Mouse (Mus musculus): Measurements from ENCODE around the gene Rogdi.

Gene Rogdi

DNA sequence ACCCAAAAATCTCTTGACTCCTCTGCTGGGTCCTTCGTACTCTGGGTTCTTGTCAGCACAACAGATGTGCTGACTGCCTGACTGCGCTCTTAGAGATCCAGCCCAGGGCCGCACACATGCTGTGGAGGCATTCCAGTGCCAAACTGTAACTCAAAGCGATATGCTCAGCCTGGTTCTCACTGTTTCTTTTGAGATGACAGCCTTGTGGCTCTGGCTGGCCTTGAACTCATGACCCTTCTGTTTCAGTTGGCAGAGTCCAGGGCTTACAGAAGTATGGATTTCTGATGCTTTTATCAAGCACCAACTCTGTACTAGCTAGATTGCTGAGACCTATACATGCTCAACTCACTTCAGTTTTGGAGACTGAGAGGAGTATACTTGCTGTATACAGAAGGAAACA lies 20.1 kb downstream of the Rogdi start:
- no peak for DNase-seq (ENCODE audit: low read depth, low spot score)

DNA sequence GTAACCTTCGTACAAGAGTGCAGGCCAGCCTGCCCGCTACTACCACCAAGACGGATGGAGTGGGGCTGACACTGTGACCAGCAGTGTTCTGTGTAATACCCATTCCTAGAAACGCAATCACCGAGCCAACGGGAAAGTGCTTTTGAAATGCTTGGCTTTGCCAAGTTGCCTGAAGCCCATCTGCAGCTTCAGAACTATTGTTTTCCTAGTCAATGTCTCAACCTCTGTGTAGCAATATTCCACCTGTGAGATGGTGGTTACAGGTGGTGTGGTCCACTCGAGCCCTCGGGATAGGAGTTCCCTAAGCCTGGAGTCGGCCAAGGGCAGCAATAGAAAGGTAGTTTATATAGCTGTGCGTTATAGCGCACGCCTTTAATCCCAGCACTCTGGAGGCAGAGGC lies 28.6 kb downstream of the Rogdi start:
- DNase-seq (ENCODE audit: low read depth, low spot score) = no peak

DNA sequence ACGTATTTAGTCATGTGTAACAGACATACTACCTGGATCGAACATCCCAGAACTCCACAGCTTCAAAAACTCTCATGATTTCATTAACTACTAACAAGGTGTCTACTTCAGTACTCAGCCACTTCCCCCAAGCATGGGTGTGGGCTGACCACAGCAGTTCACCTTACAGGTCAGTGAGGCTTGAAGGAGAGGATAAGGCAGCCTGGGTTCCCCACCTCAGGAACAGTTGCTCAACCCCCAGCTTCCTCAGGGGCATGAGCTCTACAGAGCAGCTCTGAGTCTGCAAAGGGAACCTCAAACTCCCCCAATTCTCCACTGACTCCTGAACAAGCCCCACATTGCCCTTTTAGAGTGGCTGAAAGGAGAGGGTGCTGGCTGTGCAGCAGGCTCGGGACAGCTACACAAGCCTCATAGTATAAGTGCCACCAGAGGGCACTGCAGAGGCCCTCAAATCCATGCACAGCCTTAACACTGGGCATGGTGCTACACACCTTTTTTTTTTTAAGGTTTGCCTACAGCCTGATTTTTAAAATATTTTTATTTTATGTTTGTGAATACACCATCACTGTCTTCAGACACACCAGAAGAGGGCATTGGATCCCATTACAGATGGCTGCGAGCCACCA lies 33.5 kb downstream of the Rogdi start:
- no peak for DNase-seq (ENCODE audit: low read depth, low spot score)

DNA sequence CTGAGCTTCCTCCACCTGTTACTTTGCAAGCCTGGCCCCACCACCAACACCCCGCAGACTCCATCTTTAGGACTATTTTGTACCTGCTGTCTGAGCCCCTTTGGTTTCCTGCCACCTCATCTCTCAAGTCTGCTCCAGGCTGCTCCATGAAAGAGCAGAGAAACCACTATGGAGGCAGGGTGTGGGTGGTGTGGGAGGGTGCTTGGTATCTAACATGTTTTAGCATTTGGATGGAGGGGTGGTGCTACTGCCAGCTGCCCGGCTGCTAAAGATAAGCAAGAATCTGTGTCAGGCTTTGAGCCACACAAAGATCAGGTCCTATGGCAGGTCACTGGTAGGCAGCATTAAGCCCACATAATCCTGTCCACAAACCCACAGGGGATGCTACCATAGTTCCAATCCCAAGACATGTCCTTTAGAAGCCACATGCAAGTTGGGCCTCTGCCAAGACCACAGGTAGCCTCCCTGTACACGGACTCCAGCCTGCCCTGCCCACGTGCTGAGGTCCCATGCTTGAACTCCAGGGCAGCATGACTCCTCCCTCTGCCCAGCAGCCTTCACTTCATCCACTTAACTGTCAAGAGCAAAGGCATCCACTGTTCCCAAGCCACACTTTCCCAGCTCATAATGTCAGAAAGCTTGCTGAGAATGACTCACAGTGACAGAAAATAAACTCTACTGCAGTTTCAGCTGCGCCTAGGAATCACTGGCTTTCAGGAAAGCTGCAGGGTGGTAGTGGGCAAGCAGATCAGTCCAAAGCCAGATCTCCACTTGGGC lies 34.9 kb downstream of the Rogdi start:
- no peak for DNase-seq (ENCODE audit: low read depth, low spot score)

DNA sequence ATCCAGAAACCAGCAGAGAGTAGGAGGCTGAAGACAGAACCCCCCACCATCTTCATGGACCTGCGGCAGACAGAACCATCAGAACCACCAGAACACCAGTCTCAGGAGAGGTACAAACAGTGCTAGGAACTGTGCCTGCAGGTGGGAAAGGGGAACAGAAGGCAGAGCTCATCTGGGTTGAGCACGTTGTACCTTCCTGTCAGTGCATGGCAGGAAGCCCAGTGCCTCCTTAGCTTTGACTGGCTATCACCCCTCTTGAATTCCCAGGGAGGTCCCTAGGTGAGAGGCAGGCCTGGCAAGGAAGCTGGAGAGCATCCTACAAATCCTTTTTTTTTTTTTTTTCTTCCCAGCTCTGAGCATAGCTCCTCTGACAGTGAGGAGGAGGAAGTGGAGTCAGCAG lies 37.2 kb downstream of the Rogdi start:
- DNase-seq (ENCODE audit: low read depth, low spot score) = no peak

DNA sequence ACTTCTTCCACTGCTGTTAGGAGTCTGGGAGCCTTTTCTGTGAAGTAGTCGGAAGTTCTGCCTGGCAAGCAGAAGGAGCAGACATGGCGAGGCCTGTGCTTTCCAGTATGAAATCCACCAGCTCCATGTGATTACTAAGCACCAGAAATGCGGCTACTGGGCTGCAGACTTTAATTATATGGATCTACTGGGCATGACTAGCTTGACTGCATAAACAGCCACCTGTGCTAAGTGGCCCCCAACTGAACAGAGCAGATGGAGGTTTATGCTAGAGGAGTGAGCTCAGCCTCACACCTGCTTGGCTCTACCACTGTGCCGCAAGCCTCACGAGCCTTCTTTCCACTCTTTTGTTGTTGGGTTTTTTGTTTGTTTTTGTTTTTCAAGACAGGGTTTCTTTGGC lies 38.8 kb downstream of the Rogdi start:
- no peak for DNase-seq (ENCODE audit: low read depth, low spot score)

DNA sequence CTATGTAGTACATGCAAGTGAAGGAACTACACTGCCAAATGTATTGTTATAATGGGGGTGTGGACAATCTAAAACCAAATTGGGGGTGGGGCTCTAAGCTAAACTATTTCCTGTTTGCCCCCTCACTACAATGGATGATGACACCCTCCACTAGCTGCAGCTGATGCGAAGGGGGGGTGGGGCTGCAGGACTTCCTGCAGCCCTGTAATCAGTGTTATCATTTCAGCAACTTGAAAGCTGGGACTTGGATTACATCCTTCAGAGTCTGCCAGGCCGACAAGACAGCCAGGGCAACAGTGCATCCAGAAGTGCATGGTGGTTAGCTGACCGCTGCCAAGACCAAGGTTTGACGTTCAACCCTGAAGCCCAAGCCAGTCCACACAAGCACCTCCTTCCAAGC lies 41.7 kb downstream of the Rogdi start:
- DNase-seq (ENCODE audit: low read depth, low spot score) = no peak

DNA sequence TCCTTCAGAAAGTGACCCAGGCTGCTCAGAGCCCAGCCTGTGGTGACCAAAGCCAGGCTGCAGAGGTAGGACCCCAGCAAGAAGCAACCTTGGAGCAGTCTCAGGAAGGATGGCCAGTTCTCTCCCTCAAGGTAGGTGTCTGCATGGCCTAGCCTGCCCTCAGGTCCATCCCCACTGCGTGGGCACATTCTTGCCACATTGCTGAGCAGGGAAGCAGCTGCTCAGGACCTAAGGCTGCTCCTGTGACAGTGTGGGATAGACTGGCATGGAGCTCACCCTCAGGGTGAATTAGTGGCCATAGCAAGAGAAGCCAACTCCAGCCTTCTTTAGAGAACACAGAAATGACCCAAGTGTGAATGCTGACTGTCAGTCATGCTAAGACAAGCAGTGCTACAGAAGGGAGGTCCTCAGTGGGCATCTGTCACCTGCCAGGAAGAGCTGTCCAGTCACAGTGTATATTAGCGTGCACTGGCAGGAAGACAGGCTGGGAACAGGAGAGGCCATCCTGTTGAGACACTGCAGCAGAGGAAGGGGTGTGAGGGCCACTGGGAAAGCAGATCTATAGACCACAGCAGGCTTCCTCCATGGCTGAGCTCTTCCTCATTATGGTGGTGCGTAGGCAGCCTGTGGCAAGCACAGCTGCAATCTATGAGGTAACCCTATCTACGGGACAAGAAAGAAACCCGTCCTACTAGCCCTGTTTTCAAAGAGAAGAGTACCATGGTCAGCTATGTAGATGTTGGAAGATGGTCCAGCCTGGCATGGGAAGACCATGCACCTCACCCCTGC lies 44.1 kb downstream of the Rogdi start:
- DNase-seq (ENCODE audit: low read depth, low spot score) = no peak

DNA sequence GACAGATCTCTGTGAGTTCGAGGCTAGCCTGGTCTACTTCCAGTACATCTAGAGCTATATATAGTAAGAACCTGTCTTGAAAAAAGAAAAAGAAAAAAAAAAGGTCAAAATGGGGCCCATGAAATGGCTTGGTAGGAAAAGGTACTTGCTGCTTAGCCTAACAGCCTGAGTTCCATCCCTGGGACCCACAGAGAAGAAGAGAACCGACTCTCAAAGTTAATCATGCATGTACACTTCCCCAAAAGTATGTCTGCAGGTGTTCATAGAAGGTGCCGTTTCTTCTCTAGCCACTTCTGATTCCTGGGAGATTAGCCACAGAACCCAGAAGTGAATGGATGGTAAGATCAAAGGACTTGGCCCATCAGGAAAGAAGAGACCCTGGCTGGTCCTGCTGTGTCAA lies 44.9 kb downstream of the Rogdi start:
- DNase-seq (ENCODE audit: low read depth, low spot score) = no peak

DNA sequence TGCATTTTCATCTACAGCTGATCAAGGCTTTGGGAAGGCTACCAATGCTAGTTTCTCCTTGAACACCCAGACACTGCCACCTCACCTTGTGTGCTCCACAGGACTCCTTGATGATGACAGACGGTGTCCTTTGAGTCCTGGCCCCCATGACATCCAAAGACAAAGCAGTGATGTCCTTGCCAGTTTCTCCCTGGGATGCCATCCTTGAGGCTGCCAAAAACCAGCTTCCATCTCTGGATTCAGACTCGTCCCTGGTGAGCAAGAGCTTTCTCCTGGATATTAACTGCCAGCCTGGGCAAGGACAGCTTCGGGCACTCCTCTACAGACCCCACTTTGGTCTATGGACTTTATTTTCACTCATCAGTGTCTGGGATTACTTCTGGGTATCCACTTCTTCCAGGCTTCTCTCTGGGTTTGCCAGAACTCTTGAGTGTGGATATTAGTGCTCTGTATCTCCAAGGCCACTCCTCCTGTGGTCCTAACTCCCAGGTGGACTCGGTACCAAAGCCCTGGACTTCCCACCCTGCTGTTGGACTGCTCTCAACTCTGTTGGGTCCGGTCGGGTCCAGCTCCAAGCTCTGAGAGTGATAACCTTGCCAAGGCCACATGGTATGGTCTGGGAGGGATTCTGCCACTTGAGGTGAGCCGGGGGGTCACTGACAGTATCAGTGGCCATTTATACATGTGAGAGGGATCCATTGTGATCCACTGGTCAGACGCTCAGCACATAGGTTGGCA lies 47.8 kb downstream of the Rogdi start:
- no peak for DNase-seq (ENCODE audit: low read depth, low spot score)

DNA sequence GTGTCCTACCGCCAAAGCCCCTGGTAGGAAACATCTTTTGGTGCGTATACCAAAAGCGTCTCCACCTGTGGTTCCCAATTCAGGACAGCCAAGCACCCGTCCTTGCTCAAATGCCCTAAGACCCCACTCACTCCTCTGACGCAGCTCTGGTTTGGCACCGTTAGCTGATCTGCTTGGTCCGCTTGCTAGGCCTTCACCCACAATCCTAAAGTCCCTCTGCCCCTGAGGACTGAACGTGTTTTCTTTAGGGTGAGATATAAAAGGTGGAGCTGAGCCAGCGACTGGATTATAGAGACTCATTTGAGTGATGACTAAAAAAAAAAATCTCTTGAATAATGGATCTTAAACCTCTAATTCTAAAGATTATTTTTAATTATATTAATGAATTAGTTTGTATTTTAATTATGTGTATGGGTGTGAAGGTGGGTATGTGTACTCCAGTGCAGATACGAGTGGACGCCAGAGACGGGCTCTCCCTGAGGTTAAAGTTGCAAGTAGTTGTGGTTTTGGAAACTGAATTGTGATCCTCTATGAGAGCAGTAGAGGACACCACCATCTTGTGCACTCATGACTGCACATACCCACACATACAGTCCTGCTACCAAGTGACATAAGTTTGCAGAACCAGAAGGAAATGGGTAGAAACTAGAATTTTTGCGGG lies 48.5 kb downstream of the Rogdi start:
- DNase-seq (ENCODE audit: low read depth, low spot score) = no peak

DNA sequence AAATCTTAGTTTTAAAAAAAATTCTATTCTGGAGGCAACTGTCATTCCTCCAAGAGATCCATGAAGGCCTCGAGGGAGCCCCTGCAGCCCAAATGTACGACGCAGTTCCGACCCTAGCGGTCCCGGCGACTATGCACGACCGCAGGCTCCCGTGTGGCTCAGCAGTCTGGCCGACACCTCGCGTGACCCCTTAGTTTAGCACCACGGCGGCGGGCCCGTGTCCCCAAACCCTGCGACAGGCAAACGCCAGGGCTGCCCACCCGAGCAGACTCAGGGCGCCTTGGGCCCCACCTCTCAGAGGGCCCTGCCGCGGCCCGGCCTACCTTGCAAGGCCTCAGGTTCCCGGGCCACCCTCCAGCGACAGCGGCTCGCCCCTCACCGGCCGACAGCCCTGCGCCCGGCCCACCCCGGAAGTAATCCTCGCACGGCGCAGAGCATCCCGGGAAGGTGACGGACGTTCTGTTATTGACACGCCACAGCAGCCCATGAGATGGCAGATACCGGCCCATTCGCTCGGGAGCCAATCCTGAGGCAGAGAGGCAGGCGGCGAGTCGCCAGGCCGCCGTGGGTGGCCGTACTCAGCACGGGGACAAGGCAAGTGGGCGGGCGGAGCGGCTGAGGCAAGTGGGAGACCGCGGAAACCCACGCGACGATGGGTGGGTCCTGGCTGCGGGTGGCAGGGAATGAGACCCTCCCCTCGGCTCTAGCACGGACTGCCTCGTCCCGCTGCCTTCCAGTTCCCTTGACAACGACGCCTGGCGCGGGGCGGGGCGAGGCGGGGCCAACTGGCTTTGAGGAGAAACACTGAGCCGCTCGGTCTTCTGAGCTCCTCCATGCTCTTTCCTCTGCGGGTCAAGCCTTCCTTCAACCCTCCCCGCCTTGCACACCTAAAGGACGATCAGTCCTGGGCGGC lies 49.3 kb downstream of the Rogdi start, which contains the start of gene Anks3:
Gene Anks3, minus strand, starts transcription at position 409 of the 913 bp plus-strand sequence.
- DNase-seq (ENCODE audit: low read depth, low spot score) = peak; percentile 95

DNA sequence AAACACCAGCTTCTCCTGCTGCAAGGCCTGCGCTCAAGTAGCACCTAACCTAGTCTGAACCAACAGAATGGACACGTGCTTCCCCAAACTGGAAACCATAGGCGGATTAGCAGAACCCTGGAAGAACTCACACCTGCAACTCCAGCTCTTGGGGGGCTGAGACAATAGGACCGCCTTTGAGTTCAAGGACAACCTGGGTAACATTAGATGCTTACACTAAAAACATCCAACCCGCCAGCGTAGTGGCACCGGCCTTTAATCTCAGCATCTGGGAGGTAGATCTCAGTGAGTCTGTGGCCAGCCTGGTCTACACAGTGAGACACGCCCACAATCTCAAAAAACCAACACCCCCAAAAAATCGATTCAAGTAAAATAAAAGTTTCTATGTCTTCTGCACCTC lies 50.0 kb downstream of the Rogdi start:
- no peak for DNase-seq (ENCODE audit: low read depth, low spot score)

DNA sequence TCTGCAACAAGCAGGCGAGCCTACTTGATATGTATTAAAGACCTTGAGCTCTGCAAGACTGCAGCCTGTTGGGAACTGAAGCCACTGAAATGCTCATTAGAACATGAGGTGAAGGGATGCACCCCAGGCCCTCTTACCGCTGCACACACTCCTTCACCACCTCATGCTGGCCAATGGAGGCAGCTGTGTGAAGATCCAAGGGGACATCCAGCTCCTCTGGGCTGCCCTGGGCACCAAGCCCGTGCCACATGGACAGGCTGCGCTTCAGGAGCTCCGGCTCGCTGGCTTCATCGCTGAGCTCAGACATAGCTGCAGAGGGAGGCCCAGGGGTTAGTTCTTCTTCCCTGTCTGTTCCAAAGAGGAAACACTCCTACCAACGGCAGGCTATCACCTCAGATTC lies 53.1 kb downstream of the Rogdi start:
- DNase-seq (ENCODE audit: low read depth, low spot score) = no peak

Measured in skeletal muscle tissue, adult 2 months (tissue).